Mouse (Mus musculus) lung, postnatal 0 days (tissue): ENCODE measurements at regions not wholly inside any gene's neighbourhood (a gene's known extent, or its start where the extent isn't known, plus 50 kb on each side); places are given as distances from the start of the nearest gene placed in this dataset.
"Not testable (repeated sequence)": the region's sequence is repeated elsewhere in the genome, so short reads cannot be mapped to it uniquely, and the experiment has no call there.

Experiments used
- CTCF ChIP-seq: IDR thresholded peaks from 2 replicates; pipeline ENCODE4 v1.5.1; 2016; ENCODE audit warnings: antibody characterized with exemption, mild to moderate bottlenecking
- EP300 ChIP-seq: IDR thresholded peaks from 2 replicates; pipeline ENCODE4 v1.6.1; 2016; ENCODE audit warnings: antibody characterized with exemption, mild to moderate bottlenecking, control low read depth

GRCm38 (mm10) chr1:184669173-184669572 is 63.2 kb downstream of the Hlx start:
- TF ChIP-seq CTCF, EP300: not testable (repeated sequence)
